8 mouse cellular contexts compared by ENCODE assay signal in the genomic region with DNA sequence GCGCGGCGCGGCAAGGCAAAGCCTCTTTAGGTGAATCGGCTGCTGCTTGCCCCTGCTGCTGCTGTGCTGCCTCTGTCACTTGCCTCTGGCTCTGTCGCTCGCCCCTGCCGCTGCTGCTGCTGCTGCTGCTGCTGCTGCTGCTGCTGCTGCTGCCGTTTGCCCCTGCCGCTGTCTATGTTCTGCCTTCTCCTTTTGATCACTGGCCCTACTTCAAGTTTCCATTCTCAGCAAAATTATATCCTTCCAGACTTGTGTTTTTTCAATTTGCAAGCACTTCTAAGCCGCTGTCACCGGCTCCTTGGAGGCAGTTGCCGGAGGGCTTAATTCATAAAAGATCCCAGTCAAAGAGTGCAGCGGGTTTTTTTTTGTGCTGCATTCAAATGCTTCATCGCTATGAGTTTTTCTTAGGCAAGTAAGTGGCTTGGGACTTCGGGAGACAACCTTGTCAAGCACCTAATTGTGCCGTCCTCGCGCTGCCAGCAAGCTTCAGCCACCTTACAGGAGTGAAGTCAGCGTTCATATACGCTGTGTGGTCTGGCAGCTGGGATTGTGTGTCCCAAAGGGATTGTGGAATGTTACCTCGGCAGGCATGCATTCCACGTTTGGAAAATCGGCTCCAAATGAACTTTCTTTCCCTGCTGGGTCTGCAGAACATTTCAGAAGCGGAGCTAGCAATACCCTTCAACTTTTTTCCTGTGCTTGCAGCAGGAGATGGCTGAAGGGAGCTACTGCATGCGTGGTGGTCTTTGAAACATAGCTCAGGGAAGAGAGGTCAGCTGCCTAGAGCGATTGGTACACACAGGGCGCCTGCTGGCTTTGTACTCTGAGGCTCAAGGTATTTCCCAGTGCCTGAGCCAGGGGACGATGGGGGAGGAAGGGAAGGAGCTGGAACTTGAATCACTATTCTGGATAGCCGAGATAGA. TPM values are rescaled to one million over a fixed set of nuclear protein-coding genes. Genes with fewer than 3 reads are reported as not detected.
DNase-seq lines count a peak whose midpoint lies in the region; ATAC-seq lines count a peak whose summit lies in the region.

No protein-coding gene starts in this region.

- ATAC-seq in forebrain, embryonic 11.5 days (replicated peaks; ENCODE audit: low FRiP score): peak; percentile 63; the same call in 1 of the 2 replicates
- ATAC-seq in limb, embryonic 11.5 days (ENCODE audit: insufficient number of reproducible peaks, low FRiP score, low TSS enrichment, low read depth): peak; percentile 67
- ATAC-seq in midbrain, embryonic 14.5 days (ENCODE audit: low FRiP score, low TSS enrichment): no peak
- ATAC-seq in CD4-positive, CD25-positive, alpha-beta regulatory T cell, adult 4 months: no peak

- peak overlapping the region; percentile 48 for H3K9ac ChIP-seq in forebrain, embryonic 11.5 days (ENCODE audit: low read length)
- peak overlapping the region; percentile 72 for H3K9ac ChIP-seq in limb, embryonic 11.5 days (ENCODE audit: low read length)
- H3K9ac ChIP-seq in midbrain, embryonic 14.5 days (replicated peaks; ENCODE audit: low read length): peak overlapping the region; percentile 52

- H3K36me3 ChIP-seq in forebrain, embryonic 11.5 days (ENCODE audit: control insufficient read depth, insufficient read depth, low read length): no peaks in the 10 kb centered on the region
- H3K36me3 ChIP-seq in limb, embryonic 11.5 days (ENCODE audit: control insufficient read depth, insufficient read depth, low read length): no peaks in the 10 kb centered on the region
- H3K36me3 ChIP-seq in midbrain, embryonic 14.5 days (ENCODE audit: control insufficient read depth, insufficient read depth, low read length): no peaks in the 10 kb centered on the region

- peaks cover 9% of the 10 kb centered on the region for H3K4me1 ChIP-seq in forebrain, embryonic 11.5 days (replicated peaks; ENCODE audit: control insufficient read depth, insufficient read depth, low read length)
- peaks cover 73% of the 10 kb centered on the region for H3K4me1 ChIP-seq in limb, embryonic 11.5 days (ENCODE audit: control insufficient read depth, insufficient read depth, low read length)
- peaks cover 26% of the 10 kb centered on the region for H3K4me1 ChIP-seq in midbrain, embryonic 14.5 days (ENCODE audit: control insufficient read depth, insufficient read depth, low read length)

- intact Hi-C loops in heart, postnatal 36 days (cut with DNase I): loop anchor here (5.0 kb wide), 2 partner anchors 67 to 342 kb away; partner anchors contain the start of gene Washc3

- peak overlapping the region; percentile 71 for H3K4me2 ChIP-seq in forebrain, embryonic 11.5 days (ENCODE audit: low read depth, low read length, severe bottlenecking)
- H3K4me2 ChIP-seq in limb, embryonic 11.5 days (ENCODE audit: low read depth, severe bottlenecking): peak overlapping the region; percentile 74
- H3K4me2 ChIP-seq in midbrain, embryonic 14.5 days (ENCODE audit: low read length): peak overlapping the region; percentile 84

- no peaks in the 10 kb centered on the region for H3K9me3 ChIP-seq in forebrain, embryonic 11.5 days (ENCODE audit: control insufficient read depth, low read length)
- H3K9me3 ChIP-seq in limb, embryonic 11.5 days (ENCODE audit: control insufficient read depth, low read length): no peaks in the 10 kb centered on the region
- H3K9me3 ChIP-seq in midbrain, embryonic 14.5 days (ENCODE audit: control insufficient read depth, low read length): no peaks in the 10 kb centered on the region

- no peaks in the 10 kb centered on the region for H3K27me3 ChIP-seq in forebrain, embryonic 11.5 days (ENCODE audit: control insufficient read depth, insufficient read depth, low read length)
- H3K27me3 ChIP-seq in limb, embryonic 11.5 days (ENCODE audit: control insufficient read depth, insufficient read depth, low read length): no peaks in the 10 kb centered on the region
- H3K27me3 ChIP-seq in midbrain, embryonic 14.5 days (ENCODE audit: control insufficient read depth, insufficient read depth, low read length): no peaks in the 10 kb centered on the region

- H3K4me3 ChIP-seq in forebrain, embryonic 11.5 days (ENCODE audit: low read depth, low read length): peak overlapping the region; percentile 41
- H3K4me3 ChIP-seq in limb, embryonic 11.5 days (ENCODE audit: low read depth, low read length): peak overlapping the region; percentile 46
- peak overlapping the region; percentile 41 for H3K4me3 ChIP-seq in midbrain, embryonic 14.5 days (replicated peaks; ENCODE audit: low read depth, low read length)

- peak overlapping the region; percentile 2; the same call in 1 of the 2 replicates for H3K27ac ChIP-seq in forebrain, embryonic 11.5 days (ENCODE audit: low read depth, low read length)
- H3K27ac ChIP-seq in limb, embryonic 11.5 days (replicated peaks; ENCODE audit: low read depth, low read length): peak overlapping the region; percentile 92
- H3K27ac ChIP-seq in midbrain, embryonic 14.5 days (replicated peaks; ENCODE audit: low read depth, low read length): peak overlapping the region; percentile 43

- under 1% methylated on average over 30 of the region's 30 CpGs for WGBS in forebrain, embryonic 11.5 days
- WGBS in limb, embryonic 11.5 days: 2% methylated on average over 30 of the region's 30 CpGs
- under 1% methylated on average over 30 of the region's 30 CpGs for WGBS in midbrain, embryonic 14.5 days

- peak; percentile 18 for DNase-seq in thymus, postnatal 4 days
- no peak for DNase-seq in thymus, postnatal 10 days (ENCODE audit: low spot score in 2 of 2)
- peak; percentile 71 for DNase-seq in forebrain, embryonic 11.5 days (ENCODE audit: low spot score)
- peak; percentile 58 to 64 for DNase-seq in heart, postnatal 36 days
- peak; percentile 79 for DNase-seq in limb, embryonic 11.5 days (ENCODE audit: low spot score)
- DNase-seq in midbrain, embryonic 14.5 days: peak; percentile 74
- DNase-seq in cerebellum, adult 8-10 months: no peak

RNA-seq across cellular contexts. Expression of gene Igf1, which starts 2.4 kb away (rescaled TPM):
- polyA plus RNA-seq in forebrain, embryonic 11.5 days (2014; fragmentation: Nextera tagmentation; extraction: Ambion mirVana): 21.1 and 23.7 TPM in 2 replicates
- 10 to 100 TPM; 15.5 to 18.8 TPM for total RNA-seq in heart, postnatal 36 days (2021)
- 51.4 and 61.7 TPM in 2 replicates for polyA plus RNA-seq in limb, embryonic 11.5 days (2014; fragmentation: Nextera tagmentation; extraction: Ambion mirVana)
- polyA plus RNA-seq in midbrain, embryonic 14.5 days (2014; fragmentation: Nextera tagmentation; extraction: Ambion mirVana): 9.7 and 10.4 TPM in 2 replicates
- under 1 TPM; 0.43 to 0.58 TPM for polyA plus RNA-seq in CD4-positive, CD25-positive, alpha-beta regulatory T cell, adult 4 months (2017; shearing (Covaris generic))

Comparison
In these comparisons a context has a peak if more than half of its experiments do, and no peak if none do; other contexts are left out.
1. DNase-seq: peak in thymus, postnatal 4 days (single experiment), forebrain, embryonic 11.5 days (single experiment), heart, postnatal 36 days (2 of 2), limb, embryonic 11.5 days (single experiment) and midbrain, embryonic 14.5 days (single experiment); none in thymus, postnatal 10 days (0 of 2) and cerebellum, adult 8-10 months (single experiment).
2. ATAC-seq: peak in forebrain, embryonic 11.5 days (single experiment) and limb, embryonic 11.5 days (single experiment); none in midbrain, embryonic 14.5 days (single experiment) and CD4-positive, CD25-positive, alpha-beta regulatory T cell, adult 4 months (single experiment).
3. H3K27ac ChIP-seq: peak in every context shown above with its lines; median percentile 92 in limb, embryonic 11.5 days; 43 in midbrain, embryonic 14.5 days; 2 in forebrain, embryonic 11.5 days.
4. Peak in every context shown above with its lines, with median percentiles within 50 percentile points of each other: H3K4me2 ChIP-seq, H3K4me3 ChIP-seq and H3K9ac ChIP-seq.